Mouse (Mus musculus) megakaryocyte, embryonic 14.5 days (primary cell): ENCODE data around the gene Tgfbr3. TPM values are rescaled to one million over a fixed set of nuclear protein-coding genes. Genes with fewer than 3 reads are reported as not detected.

ENCODE experiments used
- H3K27me3 ChIP-seq: replicated peaks from 2 replicates; pipeline ENCODE3; 2012; ENCODE audit warnings: inconsistent platforms
- H3K36me3 ChIP-seq: replicated peaks from 2 replicates; pipeline ENCODE3; 2012; ENCODE audit warnings: low read length, inconsistent platforms, mixed read lengths
- H3K4me1 ChIP-seq: 2 replicates; pipeline ENCODE4 v1.6.1; 2012; ENCODE audit warnings: inconsistent platforms
- H3K4me3 ChIP-seq: replicated peaks from 2 replicates; pipeline ENCODE3; 2012; ENCODE audit warnings: moderate library complexity, mild to moderate bottlenecking, inconsistent platforms
- H3K9me3 ChIP-seq: 2 replicates; pipeline ENCODE4 v1.6.1; 2012; ENCODE audit warnings: inconsistent platforms
- FLI1 ChIP-seq: IDR thresholded peaks from 2 replicates; pipeline ENCODE4 v1.6.1; 2012; ENCODE audit warnings: low read length, inconsistent platforms, mixed read lengths
- GATA1 ChIP-seq: IDR thresholded peaks from 3 replicates; pipeline ENCODE4 v1.6.1; 2012; ENCODE audit warnings: mixed read lengths, low read length, inconsistent platforms, borderline replicate concordance
- polyA plus RNA-seq: library from polyadenylated mRNA; stranded (reverse); fragments of >175 nt; gene quantifications from 2 replicates; pipeline ENCODE4 v1.2.3, GENCODE M21; 2012; ENCODE audit warnings: low replicate concordance; ENCODE audit not compliant: insufficient read depth

The Tgfbr3 gene
- polyA plus RNA-seq, 1 experiment: not detected

DNA sequence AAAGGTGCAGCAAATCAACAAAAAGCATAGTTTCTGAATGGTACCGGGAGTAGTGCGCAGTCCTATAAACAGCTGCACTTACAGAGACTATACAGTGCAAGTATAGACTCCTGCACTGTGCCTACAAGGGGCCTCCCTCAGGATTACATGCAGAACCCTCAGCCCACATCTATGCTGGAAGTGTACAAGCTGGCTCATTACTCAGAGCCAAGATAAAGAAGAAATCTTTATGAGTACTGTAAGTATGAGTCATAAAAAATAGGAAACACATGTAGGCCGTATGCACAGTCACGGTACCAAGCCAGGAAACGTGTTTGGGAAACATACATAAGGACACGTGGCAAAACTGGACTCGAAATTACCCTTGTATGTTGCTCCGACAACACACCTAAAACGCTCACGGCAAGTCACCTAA, 89.2 kb downstream of the Tgfbr3 start:
- H3K9me3 ChIP-seq: no peaks in the 10 kb centered on the region
- peaks cover 5% of the 10 kb centered on the region; the same call in 1 of the 2 replicates for H3K4me1 ChIP-seq
- no peaks in the 10 kb centered on the region for H3K27me3 ChIP-seq
- H3K36me3 ChIP-seq: no peaks in the 10 kb centered on the region
- TF ChIP-seq GATA1 (no peak), FLI1 (no peak)
- no peak overlapping the region for H3K4me3 ChIP-seq

DNA sequence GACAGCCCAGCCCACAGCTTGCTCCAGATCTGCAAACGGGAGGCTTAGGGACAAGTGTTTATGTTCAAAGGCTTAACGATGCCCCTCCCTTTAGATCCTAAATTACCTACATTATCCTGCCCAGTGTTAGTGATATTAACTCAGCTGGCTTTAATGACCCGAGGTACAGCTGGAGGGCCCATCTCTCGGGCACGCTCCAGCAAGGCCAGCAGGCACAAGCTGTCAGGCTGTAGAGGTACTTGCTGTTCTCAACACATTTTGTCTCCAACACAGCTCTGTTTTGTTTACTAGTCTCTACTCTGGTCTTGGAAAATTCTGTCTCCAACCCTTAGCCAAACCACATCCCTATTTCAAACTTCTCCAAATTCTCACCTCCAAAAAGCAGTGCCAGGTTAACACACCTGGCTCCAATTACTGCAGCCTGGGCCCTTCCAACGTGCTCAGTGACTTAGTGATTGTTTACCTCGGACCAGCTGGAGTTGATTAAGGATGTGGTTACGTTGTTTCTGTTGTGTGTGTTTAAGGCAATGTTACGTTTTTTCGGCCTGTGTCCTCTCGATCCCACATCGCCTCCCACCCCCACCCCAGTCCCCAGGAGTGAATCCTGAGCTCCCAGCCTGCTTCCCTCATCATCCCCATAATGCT, 93.6 kb downstream of the Tgfbr3 start:
- Histone ChIP-seq H3K4me1 (peaks cover 5% of the 10 kb centered on the region; the same call in 1 of the 2 replicates), H3K27me3 (no peaks in the 10 kb centered on the region), H3K9me3 (no peaks in the 10 kb centered on the region), H3K4me3 (no peak overlapping the region), H3K36me3 (no peaks in the 10 kb centered on the region)
- TF ChIP-seq GATA1: no peak
- no peak for TF ChIP-seq FLI1

DNA sequence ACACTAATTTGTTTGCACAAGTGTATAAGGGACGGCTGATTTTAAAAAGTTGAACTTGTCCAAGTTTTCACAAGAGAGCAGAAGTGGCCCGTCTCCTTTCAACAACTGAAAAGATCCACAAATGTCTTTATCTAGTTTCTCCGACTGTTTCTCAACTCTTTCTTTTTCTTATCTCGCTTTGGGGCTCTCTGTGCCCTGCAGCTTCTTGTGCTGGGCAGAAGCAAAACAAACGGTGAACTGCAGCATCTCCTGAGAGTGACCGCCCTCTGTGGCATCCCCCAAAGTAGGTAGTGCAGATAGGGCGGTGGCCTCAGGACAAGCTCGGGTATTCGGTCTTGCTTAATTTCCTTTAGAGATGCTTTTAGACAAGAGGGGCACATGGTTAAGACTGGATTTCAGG, 96.3 kb downstream of the Tgfbr3 start:
- H3K36me3 ChIP-seq: no peaks in the 10 kb centered on the region
- H3K9me3 ChIP-seq: no peaks in the 10 kb centered on the region
- TF ChIP-seq GATA1 (no peak), FLI1 (no peak)
- H3K27me3 ChIP-seq: no peaks in the 10 kb centered on the region
- H3K4me1 ChIP-seq: no peaks in the 10 kb centered on the region
- no peak overlapping the region for H3K4me3 ChIP-seq

DNA sequence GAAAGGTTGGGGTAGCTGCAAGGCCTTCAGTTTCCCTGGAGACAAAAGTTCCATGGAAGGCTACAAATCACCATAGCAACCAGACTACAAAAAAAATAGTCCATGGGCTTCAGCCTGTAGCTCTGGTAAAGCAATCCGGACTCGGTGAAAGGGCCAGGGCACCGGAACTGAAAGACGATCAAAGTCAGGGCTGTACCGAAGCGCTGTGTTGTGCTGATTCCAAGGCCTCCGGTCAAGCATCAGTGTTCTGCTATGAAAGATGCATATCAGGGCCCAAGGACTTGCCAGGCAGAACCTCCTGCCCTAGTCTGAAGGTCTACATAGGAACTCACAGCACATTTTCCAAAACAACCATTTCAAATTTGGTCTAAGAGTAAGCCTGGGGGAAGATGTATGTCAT, 97.1 kb downstream of the Tgfbr3 start:
- Histone ChIP-seq H3K27me3 (no peaks in the 10 kb centered on the region), H3K4me3 (no peak overlapping the region), H3K36me3 (no peaks in the 10 kb centered on the region), H3K9me3 (no peaks in the 10 kb centered on the region), H3K4me1 (no peaks in the 10 kb centered on the region)
- TF ChIP-seq FLI1: no peak
- TF ChIP-seq GATA1: no peak

DNA sequence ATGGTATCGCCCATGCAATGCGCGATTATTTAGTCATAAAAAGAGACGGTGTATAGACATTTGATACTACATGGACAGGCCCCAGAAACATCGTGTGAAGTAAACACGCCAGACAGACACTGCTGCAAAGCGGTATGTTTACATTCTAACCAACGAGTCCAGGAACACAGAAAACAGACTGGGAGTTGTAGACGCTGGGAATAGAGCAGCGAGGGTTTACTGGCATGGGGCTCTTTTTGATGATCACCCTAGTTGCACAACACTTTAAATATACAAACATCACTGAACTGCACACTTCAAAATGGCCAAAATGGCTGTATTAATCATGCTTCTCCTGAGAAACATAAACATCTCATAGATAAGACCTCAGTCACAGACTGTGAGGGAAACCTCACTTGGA, 100.9 kb downstream of the Tgfbr3 start:
- TF ChIP-seq GATA1 (no peak), FLI1 (no peak)
- 0 out of 2 replicates have a peak, but pooled peaks cover 3% of the 10 kb centered on the region for H3K4me1 ChIP-seq
- no peaks in the 10 kb centered on the region for H3K36me3 ChIP-seq
- peaks cover 2% of the 10 kb centered on the region for H3K27me3 ChIP-seq
- no peak overlapping the region for H3K4me3 ChIP-seq
- no peaks in the 10 kb centered on the region for H3K9me3 ChIP-seq

DNA sequence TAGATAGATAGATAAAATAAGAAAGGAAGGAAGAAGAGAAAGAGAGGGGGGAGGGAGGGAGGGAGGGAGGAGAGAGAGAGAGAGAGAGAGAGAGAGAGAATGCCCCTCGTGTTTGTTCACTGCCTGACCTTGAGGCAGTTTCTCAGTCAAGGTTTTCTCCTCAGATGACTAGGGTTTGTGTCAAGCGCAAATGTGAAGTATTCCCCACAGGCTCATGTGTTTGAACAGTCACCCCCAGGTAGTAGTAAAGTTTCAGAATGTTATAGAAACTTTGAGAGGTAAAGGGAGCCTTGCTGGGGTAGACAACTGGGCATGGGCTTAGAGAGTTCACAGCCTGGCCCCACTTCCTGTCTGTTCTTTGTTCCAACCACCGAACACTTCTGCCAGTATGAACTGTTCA, 103.2 kb downstream of the Tgfbr3 start:
- H3K4me3 ChIP-seq: no peak overlapping the region
- TF ChIP-seq GATA1 (no peak), FLI1 (no peak)
- no peaks in the 10 kb centered on the region for H3K9me3 ChIP-seq
- peaks cover 9% of the 10 kb centered on the region; the same call in 1 of the 2 replicates for H3K4me1 ChIP-seq
- H3K27me3 ChIP-seq: peaks cover 4% of the 10 kb centered on the region
- no peaks in the 10 kb centered on the region for H3K36me3 ChIP-seq

DNA sequence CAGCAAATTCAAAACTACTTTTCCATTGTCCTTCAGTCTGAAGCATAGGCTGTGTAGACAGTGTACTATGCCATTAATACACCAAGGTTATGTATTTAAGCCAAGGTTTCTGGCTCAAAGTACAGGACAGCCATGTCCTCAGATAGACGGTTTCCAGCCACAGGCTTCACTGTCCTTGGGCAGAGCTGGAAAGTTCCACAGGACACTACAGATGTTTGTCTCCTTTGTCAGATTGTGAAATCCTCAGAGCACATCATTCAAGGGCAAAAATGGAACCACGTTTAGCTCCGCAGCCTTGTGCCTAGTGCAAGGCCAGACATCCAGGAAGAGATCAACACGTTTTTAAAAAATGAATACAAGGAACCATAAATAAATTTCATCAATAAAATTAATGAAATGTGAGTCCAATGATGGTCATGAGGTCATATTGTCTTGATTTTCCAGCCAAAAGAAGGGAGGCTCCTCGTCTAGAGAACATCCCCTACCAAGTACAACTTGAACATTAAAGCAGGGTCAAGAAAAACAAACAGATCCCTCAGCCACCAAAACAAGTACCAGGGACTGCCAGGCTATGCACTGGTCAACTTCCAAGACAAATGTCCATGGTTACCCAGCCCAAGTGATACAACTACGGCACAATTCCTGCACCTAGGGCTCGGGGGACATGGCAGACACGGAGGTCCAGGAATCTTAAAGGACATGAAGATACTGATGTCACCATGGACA, 105.1 kb downstream of the Tgfbr3 start:
- peaks cover 5% of the 10 kb centered on the region for H3K27me3 ChIP-seq
- no peaks in the 10 kb centered on the region for H3K36me3 ChIP-seq
- TF ChIP-seq GATA1: no peak
- TF ChIP-seq FLI1: no peak
- peaks cover 9% of the 10 kb centered on the region; the same call in 1 of the 2 replicates for H3K4me1 ChIP-seq
- no peak overlapping the region for H3K4me3 ChIP-seq
- H3K9me3 ChIP-seq: no peaks in the 10 kb centered on the region

DNA sequence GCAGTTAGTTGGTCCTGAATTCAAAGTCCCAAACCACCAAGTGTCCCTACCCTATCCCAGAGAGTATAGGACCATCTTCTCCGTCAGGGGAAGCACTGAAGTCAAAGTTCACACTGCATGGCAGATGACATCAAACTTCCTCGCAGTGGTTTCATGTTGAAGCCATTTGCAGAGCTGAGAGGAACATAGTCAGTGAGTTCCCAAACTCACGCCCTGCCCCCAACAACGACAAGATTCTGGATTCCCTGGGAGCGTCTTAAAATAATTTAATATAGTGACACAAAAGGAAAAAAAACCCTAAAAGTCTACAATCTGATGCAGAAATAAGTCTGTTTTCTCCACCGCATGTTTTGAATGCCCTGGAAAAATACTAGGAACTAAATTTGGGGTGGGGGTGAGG, 105.9 kb downstream of the Tgfbr3 start:
- H3K4me3 ChIP-seq: no peak overlapping the region
- H3K9me3 ChIP-seq: no peaks in the 10 kb centered on the region
- no peaks in the 10 kb centered on the region for H3K36me3 ChIP-seq
- peaks cover 8% of the 10 kb centered on the region for H3K27me3 ChIP-seq
- no peak for TF ChIP-seq FLI1
- TF ChIP-seq GATA1: no peak
- peaks cover 9% of the 10 kb centered on the region; the same call in 1 of the 2 replicates for H3K4me1 ChIP-seq

DNA sequence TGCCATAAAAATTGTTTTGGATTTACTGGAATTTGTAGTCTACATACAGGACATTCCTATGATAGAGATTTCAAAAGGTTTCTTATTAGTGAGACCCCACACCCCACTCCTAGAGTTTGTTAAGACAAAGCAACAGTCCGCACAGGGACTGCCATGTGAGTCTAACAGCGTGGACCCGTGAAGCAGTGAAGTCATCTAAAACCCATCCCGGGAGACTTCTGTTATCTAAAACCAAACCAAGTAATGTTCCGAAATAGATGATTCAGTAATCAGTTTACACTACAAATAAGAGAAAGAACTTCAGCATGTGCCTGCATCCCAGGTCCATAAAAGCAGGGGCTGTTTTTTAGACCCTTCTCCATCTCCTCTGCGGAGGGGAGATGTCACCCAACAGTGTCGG, 106.7 kb downstream of the Tgfbr3 start:
- Histone ChIP-seq H3K4me1 (peaks cover 11% of the 10 kb centered on the region), H3K4me3 (no peak overlapping the region), H3K27me3 (peaks cover 8% of the 10 kb centered on the region), H3K36me3 (no peaks in the 10 kb centered on the region), H3K9me3 (no peaks in the 10 kb centered on the region)
- TF ChIP-seq GATA1 (no peak), FLI1 (no peak)

DNA sequence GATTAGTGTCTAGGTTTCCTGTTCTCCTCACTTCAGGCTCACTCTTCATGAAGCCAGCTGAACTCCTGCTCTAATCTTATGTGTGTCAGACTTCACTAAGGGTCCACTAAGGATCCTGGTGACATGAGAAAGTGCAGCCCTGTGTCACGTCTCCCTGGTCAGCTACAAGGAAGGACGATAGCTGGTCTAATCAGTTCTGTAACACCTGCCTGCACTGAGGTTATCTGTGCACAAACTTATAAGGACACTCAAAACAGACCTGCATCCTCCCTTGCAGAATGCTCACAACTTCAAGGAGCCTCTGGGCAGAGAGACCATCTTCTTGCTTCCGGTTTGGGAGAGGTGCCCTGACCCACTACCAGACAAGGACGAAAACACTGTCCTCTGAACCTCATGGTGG, 107.6 kb downstream of the Tgfbr3 start:
- Histone ChIP-seq H3K27me3 (peaks cover 8% of the 10 kb centered on the region), H3K4me1 (peaks cover 17% of the 10 kb centered on the region), H3K9me3 (no peaks in the 10 kb centered on the region), H3K4me3 (no peak overlapping the region), H3K36me3 (no peaks in the 10 kb centered on the region)
- no peak for TF ChIP-seq FLI1
- no peak for TF ChIP-seq GATA1
